Mouse (Mus musculus) megakaryocyte, adult 5-6 weeks (primary cell): Measurements from ENCODE around the gene Mettl27. TPM values are rescaled to one million over a fixed set of nuclear protein-coding genes. Genes with fewer than 3 reads are reported as not detected.
A peak's percentile ranks its signal among the peaks of the same experiment; 100 is the strongest.

Experiments used
- ATAC-seq: 2 replicates; pipeline ENCODE4 v1.8.0; 2016; ENCODE audit warnings: mild to moderate bottlenecking, inconsistent platforms; ENCODE audit not compliant: poor library complexity, severe bottlenecking
- total RNA-seq, 2 experiments: library from RNA; stranded (forward) in 1 of 2; stranded (reverse) in 1 of 2; fragments of 153-499, 151-499 nt in 1 of 2; fragments of 221-1000, 200-1000 nt in 1 of 2; gene quantifications; 2 replicates each; pipeline versions ENCODE4 v1.2.3 to v1.2.4; 2015 to 2017

The Mettl27 gene
- total RNA-seq (2015) (0.46 and 3.0 TPM in 2 replicates), total RNA-seq (2017) (0.89 and 1.3 TPM in 2 replicates)

GRCm38 (mm10) chr5:134932179-134932902, at the start of gene Mettl27:
Mettl27 (plus strand) TSS chr5:134932368.
- ATAC-seq, result peak; percentile 96

DNA sequence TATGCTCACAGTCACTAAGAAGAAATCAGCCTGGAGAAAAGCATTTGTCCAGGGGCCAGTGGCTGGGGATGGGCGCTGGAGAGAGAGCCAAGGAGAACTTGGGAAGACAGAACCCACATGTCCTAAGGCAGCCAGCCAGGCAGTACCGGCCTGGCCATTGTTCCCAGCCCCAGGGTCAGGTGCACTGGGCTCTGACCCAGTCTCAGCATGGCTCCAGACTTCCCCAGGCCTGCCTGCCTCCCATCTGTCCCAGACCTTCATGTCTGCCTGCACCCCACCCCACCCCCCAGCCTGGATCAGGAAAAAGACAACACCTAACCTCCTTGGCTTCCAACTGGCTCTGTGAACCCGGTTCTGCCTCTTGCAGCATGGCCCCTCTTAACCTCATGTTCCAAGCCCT, 49.1 kb upstream of the Mettl27 start:
- ATAC-seq, result no peak

DNA sequence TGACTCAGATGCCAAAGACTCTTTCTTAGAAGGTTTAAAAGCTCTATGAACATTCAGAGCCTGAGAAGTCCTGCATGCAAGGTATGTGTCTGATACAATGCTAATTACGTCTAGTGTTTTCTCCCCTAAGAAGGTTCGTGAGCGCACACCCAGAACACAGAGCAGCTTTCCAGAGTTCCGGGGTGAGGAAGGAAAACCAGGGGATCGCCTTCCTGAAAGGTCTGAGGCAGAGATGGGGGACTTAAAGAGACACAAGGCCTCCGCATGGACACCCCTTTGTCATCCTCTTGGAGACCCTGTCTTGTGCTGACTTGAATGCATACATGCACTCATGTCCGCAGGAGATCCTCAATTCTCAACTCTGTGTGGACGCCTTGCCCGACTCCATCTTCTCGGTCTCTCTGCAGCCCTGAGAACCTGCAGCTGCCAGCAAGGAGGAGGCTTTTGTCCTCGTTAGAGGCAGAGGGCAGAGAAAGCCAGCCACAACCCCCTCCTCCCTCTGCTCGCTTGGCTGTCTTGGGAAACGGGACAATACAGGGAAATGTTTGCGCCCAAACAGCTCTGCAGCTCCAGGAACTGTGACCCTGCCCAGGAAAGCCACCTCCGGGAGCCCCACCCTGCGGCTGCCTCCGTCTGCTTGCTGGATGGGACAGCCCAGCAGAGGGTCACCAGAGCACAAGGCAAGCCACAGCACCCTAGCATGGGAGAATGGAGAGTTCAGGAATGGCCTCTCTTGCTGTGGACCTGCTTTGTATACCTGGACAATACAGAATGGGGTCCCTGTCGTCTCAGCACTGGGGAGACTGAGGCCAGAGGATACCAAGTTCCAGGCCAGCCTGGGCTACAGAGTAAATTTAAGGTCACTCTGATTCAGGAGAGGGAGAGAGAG, 44.5 kb upstream of the Mettl27 start:
- no peak for ATAC-seq

DNA sequence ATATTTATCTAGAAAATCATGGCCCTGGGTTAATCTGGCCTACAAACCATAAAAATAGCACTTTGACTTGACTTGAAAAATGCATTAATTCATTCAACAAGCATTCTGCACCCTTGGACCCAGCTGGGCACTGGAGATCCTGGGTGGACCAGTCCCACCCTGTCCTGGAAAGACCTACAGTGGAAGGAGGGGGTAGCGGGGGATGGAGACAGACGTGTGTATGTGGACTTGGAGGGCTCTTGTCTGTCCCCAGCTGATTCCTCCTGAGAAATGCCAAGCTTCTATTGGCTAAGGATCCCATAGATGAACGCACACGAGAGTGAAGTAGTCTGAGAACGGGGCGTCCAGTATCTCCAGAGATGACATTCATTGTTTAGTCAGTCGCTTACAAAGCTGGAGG, 43.7 kb upstream of the Mettl27 start:
- no peak for ATAC-seq

- ATAC-seq, result no peak
These were observed 41.5 kb upstream of the Mettl27 start for GRCm38 (mm10) chr5:134890601-134891054.

DNA sequence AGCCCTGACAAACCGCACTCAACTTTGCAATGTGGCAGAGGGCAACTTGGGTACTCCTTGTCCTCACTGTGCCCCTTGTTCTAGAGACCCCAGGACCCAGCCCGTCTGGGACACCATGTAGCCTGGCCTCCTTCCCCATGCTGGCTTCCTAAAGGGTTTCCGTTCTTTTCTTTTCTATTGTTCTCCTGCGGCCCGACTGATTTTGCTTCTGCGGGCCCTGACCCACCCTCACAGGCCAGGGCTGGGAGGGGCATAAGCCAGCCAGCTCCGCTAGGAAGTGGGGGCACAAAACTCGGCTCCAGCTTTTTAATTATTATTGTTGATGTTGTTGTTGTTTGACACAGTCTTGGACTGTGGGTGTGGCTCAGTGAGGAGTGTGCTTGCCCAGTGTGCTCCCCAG, 40.6 kb upstream of the Mettl27 start:
- no peak for ATAC-seq

- ATAC-seq, result no peak
These were observed 39.5 kb upstream of the Mettl27 start for GRCm38 (mm10) chr5:134892717-134893116.

DNA sequence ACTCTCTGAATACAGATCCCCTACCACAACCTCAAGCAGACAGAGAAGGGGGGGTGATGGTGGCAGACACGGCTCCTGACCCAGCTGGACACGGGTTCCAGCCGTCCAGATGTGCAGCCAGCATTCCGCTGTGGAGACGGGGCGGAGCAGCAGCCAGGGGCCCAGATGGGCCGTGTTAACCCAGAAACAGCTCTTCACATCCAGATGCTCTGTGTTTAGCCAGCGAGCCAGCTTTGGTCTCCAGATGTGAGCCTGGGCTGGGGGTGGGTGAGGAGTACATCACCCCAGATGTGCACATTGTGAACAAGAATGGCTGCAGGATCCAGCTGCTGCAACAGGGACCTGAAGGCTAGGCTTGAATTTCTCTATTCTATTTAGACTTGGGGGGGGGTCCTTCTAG, 36.9 kb upstream of the Mettl27 start:
- no peak for ATAC-seq

DNA sequence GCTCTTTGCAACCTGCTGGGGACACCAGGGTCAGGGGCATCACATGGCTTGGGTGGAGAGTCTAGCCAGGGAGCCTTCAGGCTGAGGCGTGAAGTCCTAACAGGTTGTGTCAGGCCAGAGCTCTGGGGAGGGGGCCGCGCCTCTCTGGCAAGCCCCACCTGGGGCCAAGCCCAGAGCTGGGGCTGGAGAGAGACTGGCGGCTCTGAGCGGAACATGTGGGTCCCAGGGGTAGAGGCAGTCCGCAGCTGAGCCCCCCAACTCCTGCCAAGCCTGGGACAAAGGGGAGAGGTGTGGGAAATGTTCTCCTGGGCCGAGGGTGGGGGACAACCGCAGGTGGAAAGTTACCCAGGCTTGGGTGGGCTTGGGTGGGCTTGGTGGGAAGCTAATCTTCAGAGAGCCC, 35.2 kb upstream of the Mettl27 start:
- ATAC-seq, result no peak

DNA sequence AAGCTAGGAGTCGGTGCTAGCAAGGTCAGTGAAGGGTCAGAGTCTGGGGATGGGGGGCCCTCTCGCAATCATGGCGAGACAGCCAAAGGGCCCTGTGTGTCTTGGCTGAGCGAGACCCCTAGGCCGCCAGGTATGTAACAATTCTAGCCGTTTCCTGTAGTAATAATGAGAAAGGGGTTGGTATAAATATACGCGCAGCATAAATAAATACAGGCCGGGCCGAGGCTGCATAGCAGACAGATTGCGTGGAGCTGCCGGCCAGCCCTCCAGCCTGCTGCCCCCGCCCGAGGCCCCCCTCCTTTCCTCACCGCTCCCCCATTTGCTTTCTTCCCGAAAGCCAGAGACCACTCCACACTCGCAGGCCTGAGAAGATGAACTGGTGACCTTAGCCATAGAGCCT, 34.6 kb upstream of the Mettl27 start:
- no peak for ATAC-seq

GRCm38 (mm10) chr5:134901012-134901643, 31.0 kb upstream of the Mettl27 start:
- no peak for ATAC-seq

- ATAC-seq, result no peak
These were observed 30.5 kb upstream of the Mettl27 start for GRCm38 (mm10) chr5:134901644-134902027.

GRCm38 (mm10) chr5:134906633-134907032, 25.5 kb upstream of the Mettl27 start, which contains the start of gene Tmem270:
Tmem270 (minus strand) TSS chr5:134906733.
- ATAC-seq, result no peak

GRCm38 (mm10) chr5:134907135-134907534, 25.0 kb upstream of the Mettl27 start:
- peak; percentile 81 for ATAC-seq

GRCm38 (mm10) chr5:134911901-134912300, 20.3 kb upstream of the Mettl27 start:
- no peak for ATAC-seq

DNA sequence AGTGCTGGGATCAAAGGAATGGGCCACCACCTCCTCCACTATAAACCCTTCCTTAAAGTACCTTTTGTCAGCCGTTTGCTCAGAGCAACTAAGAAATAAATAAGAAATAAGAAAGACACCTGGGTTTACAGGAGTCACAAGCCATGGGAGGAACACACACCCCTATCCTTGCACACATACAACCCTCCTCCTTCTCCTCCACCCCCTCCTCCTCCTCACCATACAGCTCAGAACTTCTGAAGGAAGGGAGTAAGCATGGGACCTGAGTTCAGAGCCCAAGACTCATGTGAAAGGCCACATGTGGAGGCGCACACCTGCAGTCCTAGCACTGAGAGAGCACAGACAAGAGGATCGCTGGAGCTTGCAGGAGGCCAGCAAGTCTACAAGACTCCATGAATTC, 18.8 kb upstream of the Mettl27 start:
- ATAC-seq, result no peak

- peak; percentile 33; the same call in 1 of the 2 replicates for ATAC-seq
These were observed 18.4 kb upstream of the Mettl27 start for GRCm38 (mm10) chr5:134913753-134914152.

DNA sequence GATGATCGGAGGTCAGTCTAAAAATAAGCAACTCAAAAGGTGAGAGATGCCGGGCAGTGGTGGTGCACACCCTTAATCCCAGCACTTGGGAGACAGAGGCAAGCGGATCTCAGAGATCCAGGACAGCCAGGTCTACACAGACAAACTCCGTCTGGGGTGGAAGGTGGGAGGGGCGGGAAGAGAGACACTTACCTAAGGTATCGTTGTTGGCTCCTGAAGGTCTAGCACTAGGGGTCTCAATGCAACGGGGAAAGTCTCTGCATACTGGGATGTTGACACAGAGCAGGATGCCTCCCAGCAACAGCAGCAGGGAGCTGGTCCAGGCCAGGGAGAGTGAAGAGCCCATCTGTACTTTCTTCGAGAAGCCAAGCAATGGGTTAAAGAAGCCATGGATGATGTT, 17.7 kb upstream of the Mettl27 start:
- no peak for ATAC-seq

GRCm38 (mm10) chr5:134915311-134915710, 16.9 kb upstream of the Mettl27 start, which contains the start of gene Cldn13:
Cldn13 (minus strand) TSS chr5:134915526.
- no peak for ATAC-seq

DNA sequence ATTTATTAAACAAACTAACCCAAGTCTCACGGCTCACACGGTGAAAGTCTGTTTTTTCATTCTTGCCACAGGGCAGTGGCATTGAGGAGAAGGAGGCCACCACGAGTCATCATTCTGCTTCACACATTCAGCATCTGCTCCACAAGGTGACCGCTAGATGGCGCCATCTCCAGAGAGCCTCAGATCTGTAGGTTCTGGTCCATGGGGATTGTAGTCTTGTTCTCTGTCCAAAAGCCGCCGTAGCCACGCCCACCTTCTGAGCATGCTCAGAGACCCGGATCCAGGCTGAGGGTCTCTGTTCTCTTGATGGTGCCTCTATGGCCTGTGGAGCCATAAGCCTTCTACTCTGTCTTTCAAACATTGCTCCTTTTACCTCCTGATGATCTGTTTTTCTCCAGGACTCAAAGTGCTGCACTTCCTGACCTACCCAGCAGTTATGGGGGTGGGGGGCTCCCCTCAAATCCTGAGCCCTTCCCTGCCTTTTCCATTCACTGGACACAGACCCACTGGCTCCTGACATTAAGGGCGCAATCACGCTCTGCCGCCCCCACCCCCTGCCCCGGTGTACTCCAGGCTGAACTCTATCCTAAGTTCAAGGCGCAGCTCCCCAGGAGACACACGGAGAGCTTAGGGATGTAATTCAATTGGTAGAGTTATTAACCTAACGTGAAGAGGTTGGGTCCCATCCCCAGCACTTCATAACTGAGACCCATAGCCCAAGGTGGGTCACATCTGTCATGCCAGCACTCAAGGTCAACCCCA, 13.9 kb upstream of the Mettl27 start:
- peak; percentile 53 for ATAC-seq
